Mouse (Mus musculus) activated CD4-positive, CD25-positive, alpha-beta regulatory T cell, adult 4 months (primary cell): ENCODE data around the gene Cmtm8. TPM values are rescaled to one million over a fixed set of nuclear protein-coding genes. Genes with fewer than 3 reads are reported as not detected.

Experiments
- ATAC-seq: one replicate; pipeline ENCODE4 v1.8.0; 2017
- polyA plus RNA-seq, 2 experiments: library from polyadenylated mRNA; unstranded; fragments of 100-300 nt; shearing (Covaris generic); gene quantifications; one replicate each; pipeline ENCODE4 v1.2.1; 2017

Gene Cmtm8
- not detected for polyA plus RNA-seq

GRCm38 (mm10) chr9:114844017-114844662 lies at the start of gene Cmtm8:
Gene Cmtm8 (minus strand): TSS chr9:114844156.
- ATAC-seq, result no peak

- no peak for ATAC-seq
These were observed 49.0 kb upstream of the Cmtm8 start for GRCm38 (mm10) chr9:114892974-114893373.

DNA sequence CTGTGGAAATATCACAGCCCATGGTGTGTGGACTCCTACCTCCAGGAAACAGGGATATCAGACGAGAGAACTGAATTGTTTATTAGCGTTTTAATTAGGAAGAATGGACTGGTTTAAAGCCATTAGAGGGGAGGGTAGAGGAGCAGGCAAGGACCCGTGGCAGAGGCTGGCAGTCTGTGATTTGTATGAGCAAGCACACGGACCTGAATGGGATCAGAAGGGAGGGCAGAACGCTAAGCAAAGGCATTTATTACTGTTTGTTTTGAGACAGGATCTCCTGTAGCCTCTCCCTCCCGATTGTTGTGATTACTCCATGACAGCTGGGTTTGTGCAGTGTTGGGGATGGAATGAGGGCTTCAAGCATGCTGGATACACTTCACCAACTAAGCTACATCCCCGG lies 46.4 kb upstream of the Cmtm8 start:
- no peak for ATAC-seq

- ATAC-seq, result no peak
These were observed 45.0 kb upstream of the Cmtm8 start for GRCm38 (mm10) chr9:114888856-114889407.

GRCm38 (mm10) chr9:114887699-114888098 lies 43.7 kb upstream of the Cmtm8 start:
- no peak for ATAC-seq

GRCm38 (mm10) chr9:114885991-114886662 lies 42.2 kb upstream of the Cmtm8 start:
- ATAC-seq, result no peak

GRCm38 (mm10) chr9:114885564-114885963 lies 41.6 kb upstream of the Cmtm8 start:
- no peak for ATAC-seq

DNA sequence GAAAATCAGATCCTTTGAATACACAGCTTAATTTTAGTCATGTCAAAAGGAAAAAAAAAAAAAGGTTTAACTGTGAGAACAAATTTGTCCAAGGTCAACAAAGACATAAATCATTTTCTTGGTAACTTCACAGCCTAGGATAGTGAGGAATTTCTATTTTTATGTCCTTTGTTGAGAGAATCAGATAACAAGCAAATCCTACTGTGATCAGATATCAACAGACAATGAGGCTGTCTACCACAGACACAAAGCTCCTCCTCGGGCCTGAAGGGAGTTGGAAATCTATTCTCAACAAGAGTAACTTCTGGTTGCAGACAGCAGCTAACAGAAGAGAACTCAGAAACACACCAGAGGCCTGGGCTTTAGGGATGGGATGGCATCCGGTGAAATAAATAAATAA lies 38.0 kb upstream of the Cmtm8 start:
- ATAC-seq, result no peak

- no peak for ATAC-seq
These were observed 11.4 kb upstream of the Cmtm8 start for GRCm38 (mm10) chr9:114855327-114855726.

GRCm38 (mm10) chr9:114854686-114855085 lies 10.7 kb upstream of the Cmtm8 start:
- ATAC-seq, result no peak

DNA sequence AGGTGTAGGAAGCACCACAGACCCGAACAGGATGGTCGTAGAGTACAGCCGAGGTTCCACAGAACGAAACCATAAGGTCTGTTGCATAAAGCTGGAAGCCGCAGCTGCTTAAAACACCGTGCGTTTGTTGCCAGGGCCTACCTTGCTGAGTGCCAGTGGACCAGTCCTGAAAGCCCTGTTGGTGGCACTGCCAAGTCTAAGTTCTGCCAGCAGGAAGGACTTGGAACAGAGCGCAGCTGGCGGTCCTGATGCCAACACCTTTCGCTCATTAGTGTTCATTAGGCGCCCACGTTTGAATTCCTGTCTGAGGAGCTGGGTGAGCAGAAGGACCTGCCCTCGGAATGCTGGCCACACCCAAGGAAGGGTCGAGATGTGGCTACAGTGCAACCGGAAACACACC lies 9.4 kb upstream of the Cmtm8 start:
- no peak for ATAC-seq

DNA sequence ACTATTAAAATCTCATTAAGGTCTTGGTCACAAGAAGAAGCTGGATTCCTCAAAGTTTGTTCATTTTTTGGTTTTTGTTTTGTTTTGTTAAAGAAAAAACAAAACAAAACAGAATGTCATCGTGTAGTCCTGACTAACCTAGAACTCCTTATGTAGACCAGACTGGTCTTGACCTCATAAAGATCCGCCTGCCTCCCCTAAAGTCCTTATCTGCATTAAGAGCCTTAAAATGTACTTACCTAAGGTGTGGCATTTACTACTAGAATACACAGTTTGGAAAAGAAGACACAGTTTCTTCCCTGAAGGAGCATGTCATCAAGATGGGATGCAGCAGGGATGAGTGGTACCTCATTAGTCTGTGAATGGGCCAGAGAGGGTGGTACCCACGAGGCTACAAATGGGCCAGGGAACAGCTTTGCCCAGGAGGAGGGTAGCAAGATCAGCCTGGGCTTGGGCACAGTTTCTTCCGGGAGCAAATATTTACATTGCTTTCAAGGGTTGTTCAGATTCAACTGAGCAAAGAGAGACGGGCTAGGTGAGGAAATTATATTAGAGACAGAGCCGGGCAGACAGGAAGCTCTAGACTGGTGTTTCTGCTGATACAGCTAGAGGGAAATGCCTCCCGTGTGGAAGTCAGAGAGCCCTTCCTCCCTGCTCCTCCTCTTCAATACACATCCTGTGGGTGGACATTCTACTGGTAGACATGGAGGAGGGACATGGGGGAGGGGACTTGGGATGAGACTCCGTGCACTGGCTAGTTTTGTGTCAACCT lies 7.6 kb upstream of the Cmtm8 start:
- ATAC-seq, result no peak

DNA sequence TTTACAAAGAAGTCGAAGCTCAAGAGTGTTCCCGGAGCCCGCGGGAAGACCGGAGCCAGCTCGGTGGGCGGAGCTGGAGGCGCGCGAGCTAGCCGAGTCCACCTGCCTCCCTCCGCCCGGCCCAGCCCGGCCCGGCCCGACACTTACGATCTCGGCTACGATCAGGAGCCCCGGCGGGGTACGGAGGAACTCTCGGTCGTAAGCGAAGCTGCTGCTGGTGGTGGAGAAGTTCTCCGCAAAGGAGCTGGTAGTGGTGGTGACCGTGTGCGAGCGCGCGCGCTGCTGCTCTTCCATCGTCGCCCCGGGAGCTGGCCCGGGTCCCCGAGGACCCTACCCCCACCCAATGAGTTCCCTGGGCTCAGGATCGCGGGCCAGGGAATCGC lies 331 bp downstream of the Cmtm8 start:
- no peak for ATAC-seq

GRCm38 (mm10) chr9:114842886-114843285 lies 1.1 kb downstream of the Cmtm8 start:
- ATAC-seq, result no peak

- ATAC-seq, result no peak
These were observed 1.7 kb downstream of the Cmtm8 start for GRCm38 (mm10) chr9:114842269-114842668.

DNA sequence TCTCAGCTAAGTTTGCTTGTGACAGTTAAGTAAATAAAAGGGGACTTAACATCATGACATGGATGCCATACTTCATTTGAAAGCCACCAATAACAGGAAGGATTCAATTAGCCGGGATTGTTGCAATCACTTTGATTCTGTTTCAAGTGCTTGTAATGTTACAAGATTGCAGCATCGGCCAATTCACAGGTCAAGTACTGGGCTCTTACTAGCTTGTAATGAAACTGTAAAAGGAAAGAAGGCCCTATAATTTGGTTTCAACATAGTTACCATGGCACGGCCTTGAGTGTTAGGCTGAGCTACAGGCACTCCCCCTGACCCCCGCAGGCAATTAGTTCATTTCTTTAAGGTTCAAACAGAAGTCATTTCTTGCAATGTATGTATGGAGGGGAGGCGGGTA lies 5.1 kb downstream of the Cmtm8 start:
- no peak for ATAC-seq

DNA sequence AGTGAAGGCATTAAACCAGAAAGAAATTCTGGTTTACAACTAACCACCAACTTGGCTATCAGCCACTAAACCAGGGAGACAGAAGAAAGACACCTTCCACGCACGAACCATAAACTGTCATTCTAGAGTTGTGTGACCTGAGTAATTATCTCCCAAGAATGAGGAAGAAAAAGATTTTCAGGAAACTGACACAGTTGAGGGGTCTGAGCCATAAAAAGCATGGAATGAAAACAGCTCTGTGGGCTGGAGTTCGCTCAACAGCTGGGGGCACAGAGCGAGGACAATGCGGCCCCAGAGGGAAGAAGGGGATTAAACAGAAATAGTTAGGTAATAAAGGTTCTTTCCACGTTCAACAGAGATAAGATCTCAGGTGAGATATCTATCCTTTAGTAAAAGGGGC lies 12.4 kb downstream of the Cmtm8 start:
- ATAC-seq, result no peak

GRCm38 (mm10) chr9:114830351-114830750 lies 13.6 kb downstream of the Cmtm8 start:
- no peak for ATAC-seq

DNA sequence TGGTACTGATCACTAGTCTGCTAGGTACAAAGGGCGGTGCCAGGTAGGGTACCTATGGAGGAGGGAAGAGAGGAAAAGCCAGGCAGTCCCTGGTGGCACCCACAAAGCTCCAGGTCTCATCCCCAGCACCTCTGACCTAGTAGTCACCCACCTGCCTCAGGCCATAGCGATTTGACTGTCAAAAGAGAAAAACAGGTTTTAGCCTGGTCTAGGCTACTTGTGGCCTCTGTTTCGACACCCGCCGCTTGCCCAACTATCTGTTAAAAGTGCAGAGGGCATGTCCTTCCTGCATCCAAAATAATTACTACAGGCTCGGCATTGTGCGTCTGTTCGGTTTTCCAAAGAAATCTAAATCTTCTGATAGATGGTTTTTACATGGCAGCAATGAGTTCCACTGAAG lies 14.3 kb downstream of the Cmtm8 start:
- ATAC-seq, result no peak

- no peak for ATAC-seq
These were observed 15.6 kb downstream of the Cmtm8 start for GRCm38 (mm10) chr9:114828377-114828776.

- ATAC-seq, result no peak
These were observed 16.6 kb downstream of the Cmtm8 start for GRCm38 (mm10) chr9:114827242-114827852.

DNA sequence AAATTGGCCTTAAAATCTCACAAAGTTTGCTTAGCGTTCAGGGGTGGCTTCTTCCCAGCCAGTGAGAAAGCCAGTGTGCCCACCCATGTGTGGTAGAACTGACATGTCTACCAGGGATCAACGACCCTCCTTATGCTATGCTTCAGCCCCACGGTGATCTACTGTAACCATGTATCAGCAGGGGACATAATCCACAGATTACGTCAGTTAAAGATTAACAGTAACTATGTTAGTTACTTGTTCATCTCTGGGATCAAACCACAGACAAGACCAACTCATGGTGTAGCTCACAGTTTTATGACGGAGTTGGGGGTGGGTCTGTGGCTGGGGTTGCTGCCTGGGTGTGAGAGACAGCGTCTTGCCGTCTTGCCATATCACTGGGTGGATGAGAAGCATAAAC lies 19.8 kb downstream of the Cmtm8 start:
- no peak for ATAC-seq
